Mouse (Mus musculus) embryonic facial prominence, embryonic 11.5 days (tissue): ENCODE results near the gene 4930430F08Rik. TPM values are rescaled to one million over a fixed set of nuclear protein-coding genes. Genes with fewer than 3 reads are reported as not detected.
A peak's percentile ranks its signal among the peaks of the same experiment; 100 is the strongest.

Experiments
- ATAC-seq: fragments of 200-750 bp; cut with Nextera tagmentation; replicated peaks from 2 replicates; pipeline ENCODE4 v1.8.0; 2017; ENCODE audit warnings: low read depth; ENCODE audit not compliant: insufficient number of reproducible peaks, low FRiP score, low TSS enrichment
- DNase-seq: peaks from one replicate; pipeline ENCODE4 v3.0.0-alpha.2; 2015; ENCODE audit warnings: low spot score
- H3K27ac ChIP-seq: fragments of 300-500 bp; sonication (generic); replicated peaks from 2 replicates; pipeline ENCODE4 v1.5.1; 2014; ENCODE audit warnings: mild to moderate bottlenecking, low read depth, low read length, control low read depth
- H3K27me3 ChIP-seq: fragments of 300-500 bp; sonication (generic); 2 replicates; pipeline ENCODE4 v1.6.1; 2014; ENCODE audit warnings: mild to moderate bottlenecking, low read length, moderate library complexity, mixed read lengths; ENCODE audit not compliant: control insufficient read depth, insufficient read depth
- H3K36me3 ChIP-seq: fragments of 300-500 bp; sonication (generic); replicated peaks from 2 replicates; pipeline ENCODE4 v1.6.1; 2014; ENCODE audit warnings: low read depth, mild to moderate bottlenecking, low read length, moderate library complexity, mixed read lengths; ENCODE audit not compliant: control insufficient read depth, insufficient read depth
- H3K4me1 ChIP-seq: fragments of 300-500 bp; sonication (generic); 2 replicates; pipeline ENCODE4 v1.6.1; 2014; ENCODE audit warnings: low read length, mixed read lengths; ENCODE audit not compliant: control insufficient read depth, insufficient read depth
- H3K4me2 ChIP-seq: fragments of 300-500 bp; sonication (generic); 2 replicates; pipeline ENCODE4 v1.6.1; 2014; ENCODE audit warnings: low read depth, mild to moderate bottlenecking, control low read depth, low read length, moderate library complexity
- H3K4me3 ChIP-seq: fragments of 300-500 bp; sonication (generic); 2 replicates; pipeline ENCODE4 v1.5.1; 2014; ENCODE audit warnings: low read depth, low read length, control low read depth
- H3K9ac ChIP-seq: fragments of 300-500 bp; sonication (generic); replicated peaks from 2 replicates; pipeline ENCODE4 v1.6.1; 2014; ENCODE audit warnings: mild to moderate bottlenecking, control low read depth, low read length
- H3K9me3 ChIP-seq: fragments of 300-500 bp; sonication (generic); replicated peaks from 2 replicates; pipeline ENCODE4 v1.6.1; 2016; ENCODE audit warnings: mild to moderate bottlenecking, low read length, inconsistent platforms, mixed read lengths; ENCODE audit not compliant: control insufficient read depth
- WGBS: fragments of 180-500 bp; shearing (Covaris S2); extraction: QIAGEN DNeasy Blood & Tissue Kit; methylation state at CpG from one replicate; pipeline ENCODE4 v1.1.7; 2014; 5-methylcytosine and 5-hydroxymethylcytosine counted together
- polyA plus RNA-seq: library from polyadenylated mRNA; unstranded; fragments of >200 nt; fragmentation: Nextera tagmentation; extraction: Ambion mirVana; gene quantifications from 2 replicates; pipeline ENCODE4 v1.2.1, GENCODE M21; 2014

The 4930430F08Rik gene
- polyA plus RNA-seq, 1 experiment from 2014 or later = 11.8 TPM

DNA sequence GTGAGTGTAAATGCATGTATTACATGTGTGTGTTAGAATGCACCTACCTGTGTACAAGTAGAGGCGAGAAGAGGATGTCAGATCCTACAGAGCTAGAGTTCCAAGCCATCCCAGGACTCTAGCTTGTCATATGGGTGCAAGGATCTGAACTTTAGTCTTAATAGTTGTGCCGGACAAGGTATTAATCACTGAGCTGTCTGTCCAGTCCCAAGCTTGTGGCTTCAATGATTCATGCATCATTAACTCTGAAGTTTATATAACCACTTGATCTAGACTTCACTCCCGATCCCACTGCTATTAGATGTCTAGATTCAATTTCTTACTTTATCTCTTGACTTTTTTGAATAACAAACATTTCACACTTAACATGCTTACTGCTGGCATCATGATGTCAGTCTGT, 8.1 kb upstream of the 4930430F08Rik start:
- 85% methylated on average over 3 of the region's 3 CpGs for WGBS
- DNase-seq = no peak
- Histone ChIP-seq H3K4me3 (no peak overlapping the region), H3K4me1 (no peaks in the 10 kb centered on the region), H3K36me3 (no peaks in the 10 kb centered on the region), H3K9me3 (no peaks in the 10 kb centered on the region), H3K9ac (no peak overlapping the region), H3K4me2 (no peak overlapping the region), H3K27ac (no peak overlapping the region), H3K27me3 (no peaks in the 10 kb centered on the region)
- no peak for ATAC-seq

DNA sequence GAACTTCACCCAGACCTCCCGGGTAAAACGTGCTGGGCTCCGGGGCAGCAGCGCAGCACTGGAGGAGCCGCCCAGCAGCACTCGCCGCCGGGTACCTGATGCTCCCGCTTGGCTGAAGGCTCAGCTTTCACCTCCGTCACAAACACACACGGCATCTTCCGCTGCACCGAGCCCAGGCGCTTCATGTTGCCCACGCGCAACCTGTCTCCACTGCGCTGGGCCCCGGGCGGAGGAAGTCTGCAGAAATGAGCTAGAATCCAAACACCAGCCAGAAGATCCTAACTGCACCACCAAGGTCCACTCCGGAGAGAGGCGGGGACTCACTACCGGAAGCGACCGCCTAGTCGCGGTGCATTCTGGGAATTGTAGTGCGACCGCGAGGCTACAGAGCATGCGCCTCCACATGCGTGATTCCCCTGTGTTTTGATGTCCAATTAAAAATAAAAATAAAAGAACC, 1.3 kb downstream of the 4930430F08Rik start:
- under 1% methylated on average over 31 of the region's 31 CpGs for WGBS

DNA sequence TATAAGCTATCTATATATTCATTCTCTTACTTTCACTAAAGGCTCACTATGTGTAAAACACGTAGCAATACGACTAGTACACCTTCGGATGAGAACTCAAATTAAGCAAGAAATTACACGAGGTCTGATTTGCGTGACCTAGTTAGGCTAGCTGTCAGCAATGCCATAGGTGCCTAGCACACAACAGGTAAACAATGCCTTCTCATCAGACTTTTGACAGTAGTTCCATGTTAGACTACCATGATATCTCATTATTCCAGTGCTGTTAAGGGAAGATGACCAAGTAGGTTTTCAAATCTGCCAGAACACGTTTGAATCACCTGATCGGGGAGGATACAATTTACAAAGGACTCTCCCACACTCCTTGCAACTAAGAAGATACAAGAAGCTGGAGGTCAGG, 1.7 kb downstream of the 4930430F08Rik start:
- DNase-seq (no peak), ATAC-seq (peak; percentile 32)
- Histone ChIP-seq H3K4me1 (no peaks in the 10 kb centered on the region), H3K9ac (peak overlapping the region; percentile 73), H3K36me3 (no peaks in the 10 kb centered on the region), H3K27ac (no peak overlapping the region), H3K4me2 (peak overlapping the region; percentile 62), H3K9me3 (no peaks in the 10 kb centered on the region), H3K4me3 (peak overlapping the region; percentile 68), H3K27me3 (no peaks in the 10 kb centered on the region)
- 39% methylated on average over 7 of the region's 7 CpGs for WGBS

More for the DNA sequence above, 1.3 kb downstream of the 4930430F08Rik start:
- Histone ChIP-seq H3K4me1 (no peaks in the 10 kb centered on the region), H3K9ac (peak overlapping the region; percentile 73), H3K27ac (0 out of 2 replicates have a peak overlapping the region, but pooled peaks have one; percentile 35), H3K4me3 (peak overlapping the region; percentile 68), H3K27me3 (no peaks in the 10 kb centered on the region), H3K9me3 (no peaks in the 10 kb centered on the region), H3K4me2 (peak overlapping the region; percentile 62), H3K36me3 (no peaks in the 10 kb centered on the region)
- ATAC-seq = peak; percentile 98
- peak; percentile 96 for DNase-seq

DNA sequence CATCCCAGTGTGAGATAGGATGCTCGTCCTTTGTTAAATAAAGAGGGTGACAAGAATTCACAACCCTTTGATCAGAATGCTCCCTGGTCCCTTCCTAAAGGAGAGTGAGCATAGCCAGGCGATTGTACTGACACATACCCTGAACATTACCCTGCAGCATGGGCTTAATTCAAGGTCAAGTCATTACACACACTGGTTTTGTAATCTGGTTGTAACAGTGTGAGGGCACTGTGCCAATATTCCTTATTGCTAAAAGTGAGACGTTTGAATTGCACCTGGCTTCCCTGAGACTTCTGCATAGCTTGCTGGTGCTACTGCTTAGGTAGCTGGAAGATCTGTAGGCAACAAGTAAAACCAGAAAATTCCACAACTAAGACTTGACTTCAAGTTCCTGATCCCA, 6.0 kb downstream of the 4930430F08Rik start:
- Histone ChIP-seq H3K27me3 (no peaks in the 10 kb centered on the region), H3K4me2 (no peak overlapping the region), H3K36me3 (no peaks in the 10 kb centered on the region), H3K9me3 (no peaks in the 10 kb centered on the region), H3K4me3 (no peak overlapping the region), H3K27ac (no peak overlapping the region), H3K9ac (no peak overlapping the region), H3K4me1 (no peaks in the 10 kb centered on the region)
- DNase-seq (no peak), ATAC-seq (no peak)
- 95% methylated on average over 3 of the region's 3 CpGs for WGBS

DNA sequence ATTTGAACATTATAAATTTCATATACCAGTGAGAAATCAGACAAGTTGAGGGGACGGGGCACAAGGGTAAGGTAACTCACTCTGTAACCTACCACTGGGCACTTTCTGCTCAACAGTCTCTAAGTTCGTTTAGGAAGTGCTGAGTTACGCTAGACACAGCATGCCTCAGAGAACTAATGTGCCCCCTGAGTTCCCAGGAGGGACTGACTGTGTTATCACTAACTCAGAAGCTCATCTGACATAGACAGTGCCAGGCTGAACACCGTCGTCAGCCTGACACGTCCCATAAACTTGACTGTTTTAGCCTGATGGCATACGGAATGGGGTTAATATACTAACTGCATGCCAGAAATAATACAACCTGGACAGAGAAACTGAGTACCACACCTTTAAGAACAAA, 14.9 kb downstream of the 4930430F08Rik start:
- Histone ChIP-seq H3K9me3 (no peaks in the 10 kb centered on the region), H3K27ac (no peak overlapping the region), H3K36me3 (no peaks in the 10 kb centered on the region; the same call in 1 of the 2 replicates), H3K4me1 (no peaks in the 10 kb centered on the region), H3K4me2 (no peak overlapping the region), H3K4me3 (no peak overlapping the region), H3K27me3 (no peaks in the 10 kb centered on the region), H3K9ac (no peak overlapping the region)
- ATAC-seq (no peak), DNase-seq (no peak)
- WGBS = 89% methylated on average over 7 of the region's 7 CpGs

DNA sequence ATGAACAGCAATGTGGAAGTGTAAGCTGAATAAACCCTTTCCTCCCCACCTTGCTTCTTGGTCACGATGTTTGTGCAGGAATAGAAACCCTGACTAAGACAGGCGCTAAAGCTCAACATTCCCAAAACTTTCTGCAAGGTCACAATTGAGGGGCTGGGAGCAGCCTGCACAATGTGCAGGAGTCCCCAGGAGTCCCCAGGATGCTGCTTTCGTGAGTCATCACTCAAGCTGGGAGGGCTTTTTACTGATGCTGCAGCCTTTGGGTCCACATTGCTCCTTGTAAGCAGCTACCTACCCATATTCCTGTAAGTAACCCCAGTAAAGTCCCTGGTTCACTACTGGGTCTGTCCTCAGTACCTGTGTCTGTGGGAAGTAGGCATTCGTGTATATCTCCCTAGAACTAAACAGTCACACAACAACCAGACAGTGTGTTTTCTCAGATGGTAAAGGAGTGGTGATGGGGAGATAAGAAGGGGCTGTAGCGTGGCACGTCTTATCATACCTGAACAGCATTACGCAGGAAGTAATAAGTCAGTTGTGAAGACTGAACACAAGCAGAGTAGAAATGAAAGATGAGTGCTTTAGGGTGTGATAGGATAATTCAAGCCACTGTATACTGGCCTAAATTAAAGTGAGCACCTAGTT, 15.6 kb downstream of the 4930430F08Rik start:
- no peaks in the 10 kb centered on the region; the same call in 1 of the 2 replicates for H3K36me3 ChIP-seq
- 90% methylated on average over 7 of the region's 7 CpGs for WGBS
- no peaks in the 10 kb centered on the region for H3K9me3 ChIP-seq
- H3K27ac ChIP-seq = no peak overlapping the region
- no peak for ATAC-seq
- no peak for DNase-seq
- H3K9ac ChIP-seq = no peak overlapping the region
- no peaks in the 10 kb centered on the region for H3K27me3 ChIP-seq
- H3K4me2 ChIP-seq = no peak overlapping the region
- no peak overlapping the region for H3K4me3 ChIP-seq
- H3K4me1 ChIP-seq = no peaks in the 10 kb centered on the region

DNA sequence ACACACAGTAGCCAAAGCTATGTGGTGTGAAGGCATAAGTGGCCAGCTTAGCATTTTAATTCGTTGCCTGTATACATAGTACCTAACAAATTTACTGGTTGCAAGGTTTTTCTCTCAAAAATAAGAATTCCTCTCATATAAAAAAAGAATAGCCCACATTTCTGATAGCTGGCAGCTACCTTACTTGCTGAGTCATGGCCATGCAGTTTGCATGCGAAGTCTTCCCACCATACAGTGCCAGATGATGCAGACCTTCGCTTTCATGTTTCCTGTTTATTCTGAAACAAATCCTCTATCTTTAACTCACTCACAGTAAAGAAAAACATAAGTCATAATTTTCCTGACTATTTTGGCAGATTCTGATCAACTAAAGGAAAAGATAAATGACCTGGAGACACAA, 18.5 kb downstream of the 4930430F08Rik start:
- no peaks in the 10 kb centered on the region for H3K27me3 ChIP-seq
- no peaks in the 10 kb centered on the region for H3K9me3 ChIP-seq
- H3K4me3 ChIP-seq = no peak overlapping the region
- ATAC-seq = no peak
- H3K36me3 ChIP-seq = no peaks in the 10 kb centered on the region; the same call in 1 of the 2 replicates
- H3K4me2 ChIP-seq = no peak overlapping the region
- H3K4me1 ChIP-seq = no peaks in the 10 kb centered on the region
- no peak overlapping the region for H3K27ac ChIP-seq
- no peak overlapping the region for H3K9ac ChIP-seq
- WGBS = 93% methylated on average over 3 of the region's 3 CpGs
- DNase-seq = no peak

DNA sequence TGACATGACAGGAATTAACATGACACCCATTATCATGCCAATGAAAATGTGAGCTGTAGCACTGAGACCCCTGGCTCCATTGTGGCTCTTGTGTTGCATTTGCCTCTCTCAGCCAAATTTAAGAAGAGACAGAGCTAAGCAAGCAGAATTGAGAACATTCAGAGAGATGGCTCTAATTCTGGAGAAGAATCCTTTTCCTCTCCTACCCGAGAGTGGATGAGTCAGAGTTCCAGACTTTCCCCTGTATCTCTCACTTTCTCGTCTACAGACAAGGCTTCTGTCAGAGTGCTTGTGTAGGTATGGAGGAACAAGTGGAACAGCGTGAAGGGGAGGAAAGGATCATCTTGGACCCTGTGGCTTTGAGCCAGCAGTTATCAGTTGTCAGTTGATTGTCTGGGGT, 26.1 kb downstream of the 4930430F08Rik start:
- WGBS = 87% methylated on average over 3 of the region's 3 CpGs
- H3K4me2 ChIP-seq = no peak overlapping the region

More for the DNA sequence above, 26.1 kb downstream of the 4930430F08Rik start:
- no peaks in the 10 kb centered on the region for H3K9me3 ChIP-seq
- DNase-seq = no peak
- no peak overlapping the region for H3K27ac ChIP-seq
- no peak for ATAC-seq
- no peak overlapping the region for H3K4me3 ChIP-seq
- H3K27me3 ChIP-seq = no peaks in the 10 kb centered on the region
- no peaks in the 10 kb centered on the region; the same call in 1 of the 2 replicates for H3K36me3 ChIP-seq
- H3K4me1 ChIP-seq = no peaks in the 10 kb centered on the region
- H3K9ac ChIP-seq = no peak overlapping the region
